Mouse (Mus musculus) forebrain, embryonic 15.5 days (tissue): Measurements from ENCODE around the gene Dnajc17. TPM values are rescaled to one million over a fixed set of nuclear protein-coding genes. Genes with fewer than 3 reads are reported as not detected.

Experiments
- ATAC-seq: fragments of 200-750 bp; cut with Nextera tagmentation; replicated peaks from 2 replicates; pipeline ENCODE4 v1.8.0; 2017; ENCODE audit warnings: mild to moderate bottlenecking, moderate TSS enrichment, moderate library complexity
- H3K27ac ChIP-seq: fragments of 300-500 bp; sonication (generic); replicated peaks from 2 replicates; pipeline ENCODE4 v1.5.1; 2015; ENCODE audit warnings: mild to moderate bottlenecking, inconsistent platforms
- H3K27me3 ChIP-seq: fragments of 300-500 bp; sonication (generic); 2 replicates; pipeline ENCODE4 v1.6.1; 2015; ENCODE audit warnings: inconsistent platforms
- H3K36me3 ChIP-seq: fragments of 300-500 bp; sonication (generic); 2 replicates; pipeline ENCODE4 v1.6.1; 2015; ENCODE audit warnings: mild to moderate bottlenecking, inconsistent platforms
- H3K4me1 ChIP-seq: fragments of 300-500 bp; sonication (generic); 2 replicates; pipeline ENCODE4 v1.6.1; 2015; ENCODE audit warnings: inconsistent platforms
- H3K4me2 ChIP-seq: fragments of 300-500 bp; sonication (generic); replicated peaks from 2 replicates; pipeline ENCODE4 v1.6.1; 2015; ENCODE audit warnings: mild to moderate bottlenecking, inconsistent platforms
- H3K4me3 ChIP-seq: fragments of 300-500 bp; sonication (generic); 2 replicates; pipeline ENCODE4 v1.5.1; 2015; ENCODE audit warnings: mild to moderate bottlenecking, inconsistent platforms
- H3K9ac ChIP-seq: fragments of 300-500 bp; sonication (generic); replicated peaks from 2 replicates; pipeline ENCODE4 v1.6.1; 2015; ENCODE audit warnings: mild to moderate bottlenecking, inconsistent platforms
- H3K9me3 ChIP-seq: fragments of 300-500 bp; sonication (generic); 2 replicates; pipeline ENCODE4 v1.6.1; 2016; ENCODE audit warnings: inconsistent platforms
- WGBS: fragments of 180-500 bp; shearing (Covaris S2); methylation state at CpG from one replicate; pipeline ENCODE4 v1.1.7; 2015; ENCODE audit warnings: mixed read lengths; 5-methylcytosine and 5-hydroxymethylcytosine counted together
- polyA plus RNA-seq: library from polyadenylated mRNA; unstranded; fragments of >200 nt; fragmentation: Nextera tagmentation; extraction: Ambion mirVana; gene quantifications from 2 replicates; pipeline ENCODE4 v1.2.1, GENCODE M21; 2015

The Dnajc17 gene
- polyA plus RNA-seq, 1 experiment from 2014 or later: 26.7 TPM

- ATAC-seq: no peak
- Histone ChIP-seq H3K4me2 (peak overlapping the region; percentile 92; the same call in 1 of the 2 replicates), H3K9ac (no peak overlapping the region), H3K27ac (no peak overlapping the region), H3K4me1 (peaks cover 17% of the 10 kb centered on the region), H3K4me3 (no peak overlapping the region; the same call in 1 of the 2 replicates), H3K27me3 (no peaks in the 10 kb centered on the region), H3K36me3 (peaks cover 37% of the 10 kb centered on the region), H3K9me3 (no peaks in the 10 kb centered on the region)
- WGBS: 85% methylated on average over 9 of the region's 9 CpGs
These were observed 53.2 kb downstream of the Dnajc17 start for GRCm38 (mm10) chr2:119155388-119155787.

GRCm38 (mm10) chr2:119154683-119155082, 53.9 kb downstream of the Dnajc17 start:
- no peak for ATAC-seq
- H3K9ac ChIP-seq: no peak overlapping the region
- H3K4me1 ChIP-seq: peaks cover 17% of the 10 kb centered on the region
- WGBS: 91% methylated on average over 2 of the region's 2 CpGs
- H3K36me3 ChIP-seq: peaks cover 45% of the 10 kb centered on the region
- H3K4me2 ChIP-seq: no peak overlapping the region
- no peaks in the 10 kb centered on the region for H3K9me3 ChIP-seq
- H3K4me3 ChIP-seq: no peak overlapping the region
- no peak overlapping the region for H3K27ac ChIP-seq
- H3K27me3 ChIP-seq: no peaks in the 10 kb centered on the region

GRCm38 (mm10) chr2:119152255-119152654, 56.3 kb downstream of the Dnajc17 start:
- Histone ChIP-seq H3K27ac (no peak overlapping the region), H3K4me1 (peaks cover 13% of the 10 kb centered on the region), H3K4me3 (no peak overlapping the region), H3K9ac (no peak overlapping the region), H3K36me3 (peaks cover 68% of the 10 kb centered on the region), H3K9me3 (no peaks in the 10 kb centered on the region), H3K27me3 (no peaks in the 10 kb centered on the region), H3K4me2 (no peak overlapping the region)
- WGBS: 83% methylated on average over 6 of the region's 6 CpGs
- ATAC-seq: no peak

GRCm38 (mm10) chr2:119147775-119148174, 60.8 kb downstream of the Dnajc17 start:
- no peak for ATAC-seq
- 92% methylated on average over 8 of the region's 8 CpGs for WGBS

GRCm38 (mm10) chr2:119147160-119147678, 61.4 kb downstream of the Dnajc17 start:
- no peaks in the 10 kb centered on the region for H3K27me3 ChIP-seq
- H3K4me2 ChIP-seq: no peak overlapping the region
- ATAC-seq: no peak
- H3K4me1 ChIP-seq: no peaks in the 10 kb centered on the region
- no peaks in the 10 kb centered on the region for H3K9me3 ChIP-seq
- no peak overlapping the region for H3K4me3 ChIP-seq
- H3K9ac ChIP-seq: no peak overlapping the region
- no peak overlapping the region for H3K27ac ChIP-seq
- WGBS: 88% methylated on average over 22 of the region's 22 CpGs
- peaks cover 95% of the 10 kb centered on the region for H3K36me3 ChIP-seq

More at GRCm38 (mm10) chr2:119147775-119148174, 60.8 kb downstream of the Dnajc17 start:
- Histone ChIP-seq H3K9me3 (no peaks in the 10 kb centered on the region), H3K27ac (no peak overlapping the region), H3K4me1 (no peaks in the 10 kb centered on the region), H3K27me3 (no peaks in the 10 kb centered on the region), H3K9ac (no peak overlapping the region), H3K4me2 (no peak overlapping the region), H3K4me3 (no peak overlapping the region), H3K36me3 (peaks cover 95% of the 10 kb centered on the region)

GRCm38 (mm10) chr2:119146435-119146834, 62.2 kb downstream of the Dnajc17 start:
- no peak for ATAC-seq
- Histone ChIP-seq H3K9me3 (no peaks in the 10 kb centered on the region), H3K27me3 (no peaks in the 10 kb centered on the region), H3K4me1 (no peaks in the 10 kb centered on the region), H3K4me2 (no peak overlapping the region), H3K9ac (no peak overlapping the region), H3K36me3 (peaks cover 95% of the 10 kb centered on the region), H3K4me3 (no peak overlapping the region), H3K27ac (no peak overlapping the region)
- 89% methylated on average over 6 of the region's 6 CpGs for WGBS

- peaks cover 96% of the 10 kb centered on the region for H3K36me3 ChIP-seq
- H3K27ac ChIP-seq: no peak overlapping the region
- H3K4me2 ChIP-seq: no peak overlapping the region
- H3K9ac ChIP-seq: no peak overlapping the region
- H3K4me3 ChIP-seq: no peak overlapping the region
- no peaks in the 10 kb centered on the region for H3K9me3 ChIP-seq
- no peaks in the 10 kb centered on the region for H3K27me3 ChIP-seq
- H3K4me1 ChIP-seq: no peaks in the 10 kb centered on the region
- WGBS: 84% methylated on average over 2 of the region's 2 CpGs
- no peak for ATAC-seq
These were observed 63.4 kb downstream of the Dnajc17 start for GRCm38 (mm10) chr2:119145199-119145598.

GRCm38 (mm10) chr2:119136346-119136898, 72.2 kb downstream of the Dnajc17 start:
- Histone ChIP-seq H3K4me2 (no peak overlapping the region), H3K4me1 (no peaks in the 10 kb centered on the region), H3K27me3 (no peaks in the 10 kb centered on the region), H3K27ac (no peak overlapping the region), H3K36me3 (peaks cover 64% of the 10 kb centered on the region), H3K4me3 (no peak overlapping the region), H3K9me3 (no peaks in the 10 kb centered on the region), H3K9ac (no peak overlapping the region)
- 91% methylated on average over 5 of the region's 5 CpGs for WGBS
- ATAC-seq: no peak

Other genes with a start within 250 kb of the Dnajc17 start
- 38.3 and 43.3 TPM in 2 replicates for gene Ccdc32, start 179.4 kb downstream of the Dnajc17 start, polyA plus RNA-seq
- gene Rpusd2, start 174.0 kb downstream of the Dnajc17 start, polyA plus RNA-seq: 4.6 and 5.4 TPM in 2 replicates
- 29.3 and 33.4 TPM in 2 replicates for gene Knl1, start 161.7 kb downstream of the Dnajc17 start, polyA plus RNA-seq
- 18.7 and 24.0 TPM in 2 replicates for gene Rad51, start 96.0 kb downstream of the Dnajc17 start, polyA plus RNA-seq
- gene Rmdn3, start 51.8 kb downstream of the Dnajc17 start, polyA plus RNA-seq: 52.0 and 54.2 TPM in 2 replicates
- gene Gchfr, start 41.0 kb downstream of the Dnajc17 start, polyA plus RNA-seq: 0.93 and 2.0 TPM in 2 replicates
- gene Gm14137, start 34.3 kb downstream of the Dnajc17 start, polyA plus RNA-seq: 0.83 and 0.90 TPM in 2 replicates
- 64.7 and 66.6 TPM in 2 replicates for gene Zfyve19, start 178 bp downstream of the Dnajc17 start, polyA plus RNA-seq
- not detected in 2 replicates for gene Ppp1r14d, start 21.1 kb upstream of the Dnajc17 start, polyA plus RNA-seq
- 0.31 and 0.56 TPM in 2 replicates for gene Spint1, start 28.6 kb upstream of the Dnajc17 start, polyA plus RNA-seq
- gene Rhov, start 62.5 kb upstream of the Dnajc17 start, polyA plus RNA-seq: 19.6 and 24.0 TPM in 2 replicates
- 30.2 and 31.1 TPM in 2 replicates for gene Vps18, start 79.9 kb upstream of the Dnajc17 start, polyA plus RNA-seq
- gene Dll4, start 117.0 kb upstream of the Dnajc17 start, polyA plus RNA-seq: 4.0 and 4.1 TPM in 2 replicates
- 5.5 and 5.8 TPM in 2 replicates for gene Chac1, start 142.4 kb upstream of the Dnajc17 start, polyA plus RNA-seq